Mouse (Mus musculus): ENCODE results near the gene Pnpla7. TPM values are rescaled to one million over a fixed set of nuclear protein-coding genes. Genes with fewer than 3 reads are reported as not detected.
"Not testable (repeated sequence)": the region's sequence is repeated elsewhere in the genome, so short reads cannot be mapped to it uniquely, and the experiment has no call there.

The Pnpla7 gene
- total and polyA plus RNA-seq, 3 experiments = 5.2 to 38.6 (median 33.9) TPM

DNA sequence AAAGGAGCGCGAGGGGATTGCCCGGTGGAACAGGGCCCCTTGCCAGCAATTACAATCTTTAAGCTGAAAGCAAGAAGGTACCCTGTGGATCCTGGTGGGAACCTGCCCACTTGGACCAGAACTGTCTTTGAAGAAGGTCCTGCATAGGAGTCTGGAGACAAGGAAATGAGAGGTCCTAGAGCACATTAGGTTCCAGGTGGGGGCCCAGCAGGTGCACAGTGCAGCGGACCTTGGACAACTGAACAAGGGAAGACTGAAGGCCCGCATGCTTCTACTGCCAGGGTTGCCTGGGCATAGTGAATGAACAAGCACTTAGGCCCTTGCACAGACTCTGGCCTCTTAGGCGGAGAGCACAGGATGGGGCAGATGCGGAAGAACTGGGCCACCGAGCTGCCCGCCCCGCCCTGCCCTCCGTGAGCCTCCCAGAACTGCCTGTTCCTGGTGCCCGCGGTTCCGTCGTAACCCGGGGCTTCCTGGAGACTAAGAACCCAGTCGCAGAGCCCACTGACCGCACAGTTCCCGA, 41.3 kb upstream of the Pnpla7 start:
- H3K4me1 ChIP-seq (ENCODE audit: insufficient read depth, low read depth, low read length) = peaks cover 30% of the 10 kb centered on the region
- ATAC-seq (ENCODE audit: extremely low read depth, insufficient number of reproducible peaks, low FRiP score, poor library complexity, severe bottlenecking) (no peak), DNase-seq (ENCODE audit: low spot score) (no peak)
- no peaks in the 10 kb centered on the region for H3K9me3 ChIP-seq (replicated peaks)
- peaks cover 17% of the 10 kb centered on the region for H3K27me3 ChIP-seq (ENCODE audit: insufficient read depth, low read length)
- TF ChIP-seq POLR2AphosphoS5 (IDR thresholded peaks at IDR 0.05; ENCODE audit: insufficient replicate concordance, low read depth, low read length) = no peak
- TF ChIP-seq GATA2 (IDR thresholded peaks at IDR 0.05; ENCODE audit: borderline replicate concordance, low read depth, low read length) = no peak
- TF ChIP-seq TAL1 (conservative IDR thresholded peaks at IDR 0.05; ENCODE audit: low read depth, low read length) = no peak
- no peak for TF ChIP-seq GATA1 (IDR thresholded peaks at IDR 0.05; ENCODE audit: borderline replicate concordance, low read length)
- TF ChIP-seq CTCF (IDR thresholded peaks at IDR 0.05; ENCODE audit: low read depth, low read length) = no peak
- H3K36me3 ChIP-seq (replicated peaks) = peaks cover 23% of the 10 kb centered on the region
- H3K4me3 ChIP-seq (ENCODE audit: low read depth, low read length) = peak overlapping the region; percentile 89

DNA sequence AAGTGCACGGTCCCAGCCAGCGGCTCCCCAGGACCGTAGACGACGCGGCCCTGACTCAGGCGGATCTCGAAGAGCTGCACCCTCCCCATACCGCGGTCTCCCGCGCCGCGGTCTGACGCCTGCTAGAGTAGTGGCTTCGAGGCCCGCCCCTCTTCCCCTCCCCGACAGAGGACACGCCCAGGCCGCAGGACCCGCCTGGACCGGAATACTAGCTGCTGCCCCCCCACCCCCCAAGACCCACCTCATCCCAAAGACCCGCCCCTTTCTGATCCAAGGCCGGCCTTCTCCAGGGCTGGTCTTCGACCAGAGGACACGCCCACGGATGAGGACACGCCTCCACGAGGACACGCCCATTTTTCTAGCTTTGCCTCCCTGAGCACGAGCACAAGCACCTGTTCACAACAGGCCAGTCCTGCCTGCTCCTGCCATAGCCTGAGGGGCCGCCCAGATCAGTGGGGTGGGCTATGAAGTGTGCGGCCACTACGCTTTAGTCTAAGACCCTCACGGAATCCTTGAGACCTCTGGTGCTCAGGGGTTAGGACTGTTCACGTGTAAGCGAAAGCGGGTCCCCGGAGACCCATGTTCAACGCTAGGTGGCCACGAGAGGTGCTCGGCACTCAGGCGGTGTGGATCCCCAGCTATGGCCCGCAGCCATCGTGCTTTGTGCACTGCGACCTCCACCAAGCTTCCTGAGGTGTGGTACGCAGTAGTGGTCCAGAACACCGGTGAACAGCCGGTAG, 40.6 kb upstream of the Pnpla7 start, which contains the start of gene Arrdc1:
TSS of gene Arrdc1 (minus strand) at position 196 of the 740 bp plus-strand sequence.
- Histone ChIP-seq H3K36me3 (replicated peaks) (peaks cover 19% of the 10 kb centered on the region), H3K27me3 (ENCODE audit: insufficient read depth, low read length) (peaks cover 23% of the 10 kb centered on the region), H3K4me1 (ENCODE audit: insufficient read depth, low read depth, low read length) (peaks cover 30% of the 10 kb centered on the region), H3K4me3 (ENCODE audit: low read depth, low read length) (peak within 1 kb of the TSS; percentile 89), H3K9me3 (replicated peaks) (no peaks in the 10 kb centered on the region)
- ATAC-seq (ENCODE audit: extremely low read depth, insufficient number of reproducible peaks, low FRiP score, poor library complexity, severe bottlenecking) = peak; percentile 90
- DNase-seq (ENCODE audit: low spot score) = peak; percentile 82
- TF ChIP-seq CTCF (IDR thresholded peaks at IDR 0.05; ENCODE audit: low read depth, low read length) (0 out of 2 replicates have a peak, but pooled peaks have one; percentile 14), TAL1 (conservative IDR thresholded peaks at IDR 0.05; ENCODE audit: low read depth, low read length) (no peak), GATA2 (IDR thresholded peaks at IDR 0.05; ENCODE audit: borderline replicate concordance, low read depth, low read length) (no peak)

DNA sequence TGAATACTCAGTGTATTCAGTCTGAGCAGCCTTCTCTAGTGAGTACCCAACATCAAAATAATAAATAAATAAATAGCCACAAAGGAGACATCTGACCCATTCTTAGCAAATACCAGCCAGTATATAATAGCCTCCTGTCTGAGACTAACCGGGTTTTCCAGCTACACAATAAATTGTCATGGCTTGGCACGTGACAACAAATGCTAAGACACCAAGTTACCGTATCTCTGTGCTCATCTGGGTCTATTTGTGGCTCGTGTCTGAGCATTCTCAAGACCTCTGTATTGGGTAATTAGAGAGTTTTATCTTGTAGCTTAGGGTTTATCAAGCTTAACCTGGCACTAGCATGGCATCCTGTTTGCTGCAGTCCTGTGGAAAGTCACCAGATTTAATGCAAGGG, 33.7 kb upstream of the Pnpla7 start:
- no peak for TF ChIP-seq TAL1 (conservative IDR thresholded peaks at IDR 0.05; ENCODE audit: low read depth, low read length)
- no peak for TF ChIP-seq GATA2 (IDR thresholded peaks at IDR 0.05; ENCODE audit: borderline replicate concordance, low read depth, low read length)
- TF ChIP-seq POLR2AphosphoS5 (IDR thresholded peaks at IDR 0.05; ENCODE audit: insufficient replicate concordance, low read depth, low read length) = no peak
- no peak for TF ChIP-seq GATA1 (IDR thresholded peaks at IDR 0.05; ENCODE audit: borderline replicate concordance, low read length)
- TF ChIP-seq CTCF (IDR thresholded peaks at IDR 0.05; ENCODE audit: low read depth, low read length) = no peak
- H3K4me3 ChIP-seq (ENCODE audit: low read depth, low read length) = no peak overlapping the region
- ATAC-seq (ENCODE audit: extremely low read depth, insufficient number of reproducible peaks, low FRiP score, poor library complexity, severe bottlenecking) (no peak; the same call in 1 of the 2 replicates), DNase-seq (ENCODE audit: low spot score) (no peak)
- H3K36me3 ChIP-seq (replicated peaks) = no peaks in the 10 kb centered on the region
- peaks cover 7% of the 10 kb centered on the region; the same call in 1 of the 2 replicates for H3K4me1 ChIP-seq (ENCODE audit: insufficient read depth, low read depth, low read length)
- no peaks in the 10 kb centered on the region for H3K9me3 ChIP-seq (replicated peaks)
- H3K27me3 ChIP-seq (ENCODE audit: insufficient read depth, low read length) = peaks cover 23% of the 10 kb centered on the region

DNA sequence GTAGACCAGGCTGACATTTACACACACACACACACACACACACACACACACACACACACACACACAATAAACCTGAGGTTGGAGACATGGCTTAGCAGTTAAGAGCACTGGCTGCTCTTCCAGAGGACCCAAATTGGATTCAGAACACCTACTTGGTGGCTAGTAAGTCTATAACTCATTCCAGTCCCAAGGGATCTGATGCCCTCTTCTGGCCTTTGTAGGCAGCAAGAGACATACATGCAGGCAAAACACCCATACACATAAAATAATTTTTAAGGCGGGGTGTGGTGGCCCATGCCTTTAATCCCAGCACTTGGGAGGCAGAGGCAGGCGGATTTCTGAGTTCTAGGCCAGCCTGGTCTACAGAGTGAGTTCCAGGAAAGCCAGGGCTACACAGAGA, 31.5 kb upstream of the Pnpla7 start:
- H3K4me1 ChIP-seq (ENCODE audit: insufficient read depth, low read depth, low read length) = peaks cover 10% of the 10 kb centered on the region
- not testable (repeated sequence) for DNase-seq (ENCODE audit: low spot score); H3K4me3 ChIP-seq (ENCODE audit: low read depth, low read length); H3K27me3 ChIP-seq (ENCODE audit: insufficient read depth, low read length); ATAC-seq (ENCODE audit: extremely low read depth, insufficient number of reproducible peaks, low FRiP score, poor library complexity, severe bottlenecking); H3K9me3 ChIP-seq (replicated peaks); H3K36me3 ChIP-seq (replicated peaks)

DNA sequence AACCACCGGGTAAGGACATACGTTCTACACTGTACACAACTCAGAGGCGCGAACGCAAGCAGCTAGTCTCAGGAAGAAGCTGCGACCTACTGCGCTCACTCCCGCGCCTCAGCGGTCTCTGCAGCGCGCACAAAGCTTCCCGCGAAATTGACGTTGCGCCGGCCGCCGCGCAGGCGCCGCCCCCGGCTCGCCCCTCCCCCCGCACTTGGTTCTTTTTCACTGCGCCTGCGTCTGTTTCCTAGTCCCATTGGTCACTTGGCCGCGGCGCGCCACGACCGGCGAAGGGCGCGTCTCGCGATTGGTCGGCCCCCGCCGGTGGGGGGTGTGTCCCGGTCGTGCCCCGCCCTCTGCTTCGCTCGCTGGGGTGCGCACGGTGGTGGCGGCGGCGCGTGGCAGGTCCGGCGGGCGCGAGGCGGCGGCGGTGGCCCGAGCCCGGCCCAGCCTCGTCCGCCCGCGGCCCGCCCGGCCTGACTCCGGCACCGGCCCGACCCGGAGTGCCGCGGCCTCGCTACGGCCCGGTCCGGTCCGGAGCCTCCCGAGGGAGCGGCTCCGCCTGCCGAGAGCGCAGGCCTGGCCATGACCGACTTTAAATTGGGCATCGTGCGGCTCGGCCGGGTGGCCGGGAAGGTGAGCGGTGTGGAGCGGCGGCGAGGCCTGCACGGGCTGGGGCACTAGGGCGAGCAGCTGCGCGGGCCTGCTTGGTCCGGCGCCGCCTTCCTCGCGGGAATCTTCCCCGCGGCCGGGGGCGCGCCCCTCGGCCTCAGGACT, 26.2 kb upstream of the Pnpla7 start, which contains the start of gene Zmynd19:
TSS of gene Zmynd19 (plus strand) at position 372 of the 768 bp plus-strand sequence.
- DNase-seq (ENCODE audit: low spot score) (peak; percentile 97), ATAC-seq (ENCODE audit: extremely low read depth, insufficient number of reproducible peaks, low FRiP score, poor library complexity, severe bottlenecking) (peak; percentile 85)
- Histone ChIP-seq H3K36me3 (replicated peaks) (peaks cover 34% of the 10 kb centered on the region), H3K27me3 (ENCODE audit: insufficient read depth, low read length) (no peaks in the 10 kb centered on the region), H3K4me3 (ENCODE audit: low read depth, low read length) (peak within 1 kb of the TSS; percentile 99), H3K9me3 (replicated peaks) (no peaks in the 10 kb centered on the region), H3K4me1 (ENCODE audit: insufficient read depth, low read depth, low read length) (peaks cover 44% of the 10 kb centered on the region)
- no peak for TF ChIP-seq GATA1 (IDR thresholded peaks at IDR 0.05; ENCODE audit: borderline replicate concordance, low read length)
- no peak for TF ChIP-seq CTCF (IDR thresholded peaks at IDR 0.05; ENCODE audit: low read depth, low read length)
- no peak for TF ChIP-seq POLR2AphosphoS5 (IDR thresholded peaks at IDR 0.05; ENCODE audit: insufficient replicate concordance, low read depth, low read length)
- TF ChIP-seq GATA2 (IDR thresholded peaks at IDR 0.05; ENCODE audit: borderline replicate concordance, low read depth, low read length) = no peak
- no peak for TF ChIP-seq TAL1 (conservative IDR thresholded peaks at IDR 0.05; ENCODE audit: low read depth, low read length)

DNA sequence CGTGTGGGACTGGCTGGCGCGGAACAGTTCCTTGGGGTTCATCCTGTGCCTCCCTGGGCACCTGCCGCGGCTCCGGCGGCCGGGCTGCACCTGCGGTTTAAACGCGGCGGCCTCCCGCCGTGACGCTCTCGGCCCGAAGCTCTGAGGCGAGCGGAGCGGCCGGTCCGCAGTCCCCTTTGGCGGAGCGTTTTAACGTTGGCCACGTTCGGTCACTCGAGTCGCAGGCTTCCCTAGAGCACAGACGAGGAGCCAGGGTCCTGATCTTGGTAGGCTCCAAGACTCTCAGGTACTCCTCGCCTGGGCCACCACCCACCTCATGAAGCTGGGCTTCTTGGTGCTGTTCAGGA, 25.7 kb upstream of the Pnpla7 start:
- Histone ChIP-seq H3K4me1 (ENCODE audit: insufficient read depth, low read depth, low read length) (peaks cover 50% of the 10 kb centered on the region), H3K4me3 (ENCODE audit: low read depth, low read length) (peak overlapping the region; percentile 99), H3K27me3 (ENCODE audit: insufficient read depth, low read length) (no peaks in the 10 kb centered on the region), H3K9me3 (replicated peaks) (no peaks in the 10 kb centered on the region), H3K36me3 (replicated peaks) (peaks cover 40% of the 10 kb centered on the region)
- ATAC-seq (ENCODE audit: extremely low read depth, insufficient number of reproducible peaks, low FRiP score, poor library complexity, severe bottlenecking) = no peak
- no peak for TF ChIP-seq GATA2 (IDR thresholded peaks at IDR 0.05; ENCODE audit: borderline replicate concordance, low read depth, low read length)
- TF ChIP-seq GATA1 (IDR thresholded peaks at IDR 0.05; ENCODE audit: borderline replicate concordance, low read length) = no peak
- no peak for TF ChIP-seq TAL1 (conservative IDR thresholded peaks at IDR 0.05; ENCODE audit: low read depth, low read length)
- TF ChIP-seq POLR2AphosphoS5 (IDR thresholded peaks at IDR 0.05; ENCODE audit: insufficient replicate concordance, low read depth, low read length) = no peak
- TF ChIP-seq CTCF (IDR thresholded peaks at IDR 0.05; ENCODE audit: low read depth, low read length) = no peak
- no peak for DNase-seq (ENCODE audit: low spot score)

Measured in G1E (cell line).